Mouse (Mus musculus) brain, embryonic 14.5 days (tissue): ENCODE results near the gene Tenm4. TPM values are rescaled to one million over a fixed set of nuclear protein-coding genes. Genes with fewer than 3 reads are reported as not detected.

Source experiments
- DNase-seq: peaks from one replicate; pipeline ENCODE4 v3.0.0-alpha.2; 2011; ENCODE audit warnings: low read depth
- CTCF ChIP-seq: fragments of 200-500 bp; IDR thresholded peaks from 2 replicates; pipeline ENCODE4 v1.5.1; 2012; ENCODE audit warnings: inconsistent platforms, mild to moderate bottlenecking, moderate library complexity, borderline replicate concordance; ENCODE audit not compliant: insufficient read depth, insufficient read length; ENCODE audit errors: extremely low read depth
- POLR2A ChIP-seq: fragments of 200-500 bp; IDR thresholded peaks from 2 replicates; pipeline ENCODE4 v1.6.1; 2012; ENCODE audit warnings: mild to moderate bottlenecking, inconsistent platforms, borderline replicate concordance; ENCODE audit not compliant: poor library complexity, insufficient read depth, insufficient read length, severe bottlenecking; ENCODE audit errors: extremely low read depth
- polyA plus RNA-seq: library from polyadenylated mRNA; depleted of rRNA; stranded (reverse); fragments of >200 nt; gene quantifications from 2 replicates; pipeline ENCODE4 v1.2.3, GENCODE M21; 2012

The Tenm4 gene
- polyA plus RNA-seq, 1 experiment = 31.2 TPM

DNA sequence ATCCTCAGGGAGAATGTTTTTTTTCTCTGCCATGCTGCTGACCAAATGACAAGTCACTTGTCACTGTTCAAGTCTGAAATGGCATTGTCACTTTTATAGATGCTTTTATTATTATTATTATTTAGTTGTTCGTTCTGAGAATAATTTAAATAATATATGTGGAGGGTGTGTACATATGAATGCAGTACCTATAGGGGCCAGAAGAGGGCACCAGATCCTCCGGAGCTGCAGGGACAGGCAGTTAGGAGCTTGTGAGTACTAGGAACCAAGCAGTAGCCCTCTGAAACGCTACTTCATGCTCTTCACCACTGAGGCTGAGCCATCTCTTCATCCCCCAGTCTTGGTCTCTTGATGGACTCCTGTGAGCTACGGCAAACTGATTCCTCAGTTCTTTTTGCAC lies 598.7 kb downstream of the Tenm4 start:
- no peak for TF ChIP-seq POLR2A
- peak; percentile 51 for TF ChIP-seq CTCF
- peak; percentile 12 for DNase-seq

DNA sequence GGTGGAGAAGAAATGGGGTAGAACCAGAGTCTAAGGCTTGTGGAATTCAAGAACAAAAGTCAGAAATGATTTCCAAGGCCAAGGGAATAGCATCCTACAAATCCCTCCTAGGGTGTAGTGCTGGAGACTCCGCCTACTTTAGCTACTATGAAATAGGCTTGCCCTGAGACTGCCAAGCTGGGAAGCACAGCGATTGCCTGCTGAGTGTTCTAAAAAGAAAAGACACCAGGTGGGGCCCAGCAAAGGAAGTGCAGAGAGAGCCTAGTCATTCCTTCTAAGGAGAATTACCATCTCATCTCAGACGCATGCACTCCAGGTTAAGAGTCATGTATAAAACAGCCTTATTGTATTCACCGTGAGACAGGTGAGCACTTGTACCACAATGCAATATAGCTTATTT lies 601.9 kb downstream of the Tenm4 start:
- TF ChIP-seq CTCF = no peak
- TF ChIP-seq POLR2A = no peak
- peak; percentile 49 for DNase-seq

DNA sequence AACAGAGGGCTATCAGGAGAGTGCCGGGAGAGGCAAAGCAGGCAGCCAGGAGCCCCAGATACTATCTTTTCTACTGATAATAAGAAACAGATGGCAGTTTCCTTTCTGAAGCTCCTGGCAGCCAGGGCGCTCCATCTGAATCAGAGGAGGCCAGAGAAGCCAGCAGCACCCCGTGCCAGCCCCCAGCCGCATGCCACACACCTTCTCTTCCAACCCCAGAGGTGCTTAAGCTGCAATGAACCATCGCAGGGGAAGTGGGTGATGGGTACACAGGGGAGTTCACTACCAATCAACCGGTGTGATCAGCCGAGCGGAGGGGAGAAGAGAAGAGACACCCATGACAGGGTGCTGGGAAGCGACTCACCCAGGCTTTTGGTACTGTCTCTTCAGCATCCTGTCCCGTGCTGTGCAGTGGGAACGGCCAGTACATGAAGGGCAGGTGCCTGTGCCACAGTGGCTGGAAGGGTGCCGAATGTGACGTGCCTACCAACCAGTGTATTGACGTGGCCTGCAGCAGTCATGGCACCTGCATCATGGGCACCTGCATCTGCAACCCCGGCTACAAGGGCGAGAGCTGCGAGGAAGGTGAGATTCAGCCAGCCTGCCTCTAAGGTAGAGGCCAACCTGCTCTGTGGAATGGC lies 602.7 kb downstream of the Tenm4 start:
- peak; percentile 71 for DNase-seq
- TF ChIP-seq CTCF (no peak), POLR2A (no peak)

DNA sequence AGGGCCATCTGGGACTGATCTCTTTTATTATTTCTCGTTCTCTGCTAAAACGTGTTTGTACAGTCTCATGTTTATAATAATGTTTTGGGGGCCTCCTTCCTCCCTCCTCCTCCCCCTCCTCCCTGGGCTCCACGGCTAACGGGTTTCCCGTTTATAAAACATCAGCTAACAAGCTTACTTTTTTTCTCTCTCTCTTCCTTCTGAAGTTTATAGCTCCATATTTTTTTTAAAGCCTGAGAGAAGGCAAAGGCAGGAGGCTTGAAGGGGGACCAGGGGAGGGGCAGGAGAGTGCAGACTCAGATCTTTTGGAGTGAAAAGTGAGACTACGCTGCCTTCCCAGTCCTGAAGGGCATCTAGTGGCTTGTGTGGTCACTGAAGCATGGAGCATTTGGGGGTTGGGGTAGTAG lies 604.0 kb downstream of the Tenm4 start:
- DNase-seq = peak; percentile 36
- TF ChIP-seq POLR2A (no peak), CTCF (no peak)

DNA sequence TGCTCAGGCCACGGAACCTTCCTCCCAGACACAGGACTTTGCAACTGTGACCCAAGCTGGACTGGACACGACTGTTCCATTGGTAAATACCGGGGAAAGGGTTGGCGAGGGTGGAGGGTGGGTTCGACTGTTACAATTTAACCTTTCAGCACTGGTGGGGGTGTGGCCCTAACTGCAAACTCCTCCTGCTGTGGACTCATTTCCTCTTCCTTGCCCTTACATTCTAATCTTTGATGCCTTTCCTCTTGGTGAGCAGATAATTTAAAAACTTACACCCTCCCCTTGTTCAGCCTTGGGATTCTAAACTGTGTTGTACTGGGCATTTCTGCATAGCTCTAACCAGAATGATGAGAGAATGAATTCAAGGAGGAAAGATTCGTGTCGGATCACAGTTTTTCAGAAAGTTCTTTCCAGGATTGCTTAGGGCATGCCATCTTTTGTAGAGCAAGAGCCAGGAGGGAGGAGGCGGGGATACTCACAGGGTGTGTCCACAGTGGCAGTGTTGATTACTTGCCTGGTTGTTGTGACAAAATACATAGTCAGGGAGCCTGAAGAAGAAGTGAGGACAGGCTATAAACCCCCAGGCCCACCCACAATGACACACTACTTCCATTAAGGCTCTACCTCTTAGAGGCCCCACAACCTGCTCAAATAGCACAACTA lies 607.0 kb downstream of the Tenm4 start:
- no peak for TF ChIP-seq CTCF
- TF ChIP-seq POLR2A = no peak
- DNase-seq = no peak

DNA sequence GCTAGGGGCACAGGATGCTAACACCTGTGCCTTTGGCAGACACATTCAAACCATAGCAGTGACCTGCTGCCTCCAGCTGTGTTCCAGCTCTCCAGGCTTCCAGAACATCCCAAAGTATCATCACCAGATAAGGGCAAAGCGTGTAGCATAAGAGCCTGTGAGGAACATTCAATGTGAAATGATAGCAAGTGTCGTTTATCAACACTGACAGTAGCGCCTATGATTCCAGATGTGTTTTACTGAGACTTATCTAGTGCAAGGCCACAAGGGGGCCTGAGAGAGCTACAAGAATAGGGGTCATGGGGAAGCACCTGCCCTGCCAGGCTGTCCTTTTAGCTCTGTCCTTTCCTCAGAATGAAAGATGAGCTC lies 607.5 kb downstream of the Tenm4 start:
- TF ChIP-seq POLR2A (no peak), CTCF (peak; percentile 44; the same call in 1 of the 2 replicates)
- no peak for DNase-seq

DNA sequence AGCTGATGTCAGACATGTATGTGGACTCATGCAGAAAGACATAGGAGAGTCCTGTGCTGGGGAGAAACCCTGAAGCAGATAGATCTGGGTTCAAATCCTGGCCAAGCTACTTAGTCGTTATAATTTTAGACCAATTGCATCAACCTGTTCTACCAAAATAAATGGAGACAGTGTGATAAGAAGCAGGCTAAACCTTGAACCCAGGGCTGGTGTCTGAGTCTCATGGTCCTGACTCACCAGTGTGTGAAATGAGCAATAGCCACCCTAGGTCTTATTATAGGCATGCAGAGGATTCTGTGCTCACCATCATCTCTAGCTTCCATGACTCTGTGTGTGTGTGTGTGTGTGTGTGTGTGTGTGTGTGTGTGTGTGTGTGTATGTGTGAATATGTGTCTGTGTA lies 609.5 kb downstream of the Tenm4 start:
- DNase-seq = no peak
- no peak for TF ChIP-seq POLR2A
- no peak for TF ChIP-seq CTCF

DNA sequence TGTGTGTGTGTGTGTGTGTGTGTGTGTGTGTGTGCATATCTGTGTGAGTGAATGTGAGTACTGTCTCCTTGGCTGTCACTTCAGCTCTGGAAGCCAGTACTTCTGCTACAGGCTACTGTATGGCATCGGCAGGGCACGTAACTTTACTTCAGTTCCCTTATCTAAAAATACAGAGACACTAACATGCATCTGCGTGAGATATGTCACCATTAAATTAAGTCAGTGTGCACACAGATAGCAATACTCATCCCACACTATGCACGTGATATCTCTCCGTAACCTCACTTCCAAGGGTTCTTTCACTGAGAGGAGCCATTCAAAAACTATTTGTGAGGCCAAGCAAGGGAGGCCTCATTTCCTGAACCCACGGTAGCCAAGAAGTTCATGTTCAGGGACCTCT lies 610.0 kb downstream of the Tenm4 start:
- no peak for TF ChIP-seq CTCF
- TF ChIP-seq POLR2A = no peak
- no peak for DNase-seq

DNA sequence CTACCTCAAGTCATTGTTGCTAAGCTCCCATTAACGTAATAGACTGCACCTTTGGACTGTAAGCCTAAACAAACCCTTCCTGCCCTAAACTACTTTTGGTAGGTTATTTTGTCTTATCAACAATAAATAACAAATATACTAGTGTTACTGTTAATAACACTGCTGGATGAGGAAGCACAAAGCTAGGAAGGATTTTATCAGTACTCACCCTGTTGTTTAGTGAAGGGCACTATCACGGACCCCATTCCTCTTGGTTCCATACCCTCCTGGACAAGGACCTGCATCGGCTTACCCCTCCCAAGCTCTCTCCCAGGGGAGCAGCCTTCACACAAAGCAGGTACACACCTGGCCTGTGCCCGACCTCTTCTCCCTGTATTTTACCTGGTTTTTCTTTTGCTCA lies 611.6 kb downstream of the Tenm4 start:
- TF ChIP-seq CTCF (no peak), POLR2A (no peak)

DNA sequence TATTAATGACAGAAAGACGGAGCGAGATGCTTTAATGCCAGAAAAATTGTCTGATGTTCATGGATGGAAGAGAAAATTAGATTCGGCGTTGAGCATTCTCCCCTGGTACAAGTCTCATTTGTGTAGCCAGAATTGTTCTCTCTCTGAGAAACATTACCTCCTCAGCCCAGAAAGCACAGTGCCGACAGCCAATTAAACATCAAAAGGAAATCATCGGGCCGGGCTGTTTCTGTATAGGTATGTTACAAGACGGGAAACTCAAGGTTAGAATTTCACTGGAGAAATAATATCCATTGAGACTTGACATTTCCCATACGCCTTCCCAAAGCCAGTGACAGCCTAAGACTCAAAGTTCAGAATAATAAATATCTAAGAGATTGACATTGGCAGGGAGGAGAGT lies 614.8 kb downstream of the Tenm4 start:
- peak; percentile 85 for DNase-seq
- TF ChIP-seq CTCF (no peak), POLR2A (no peak)

More for the DNA sequence above, 611.6 kb downstream of the Tenm4 start:
- DNase-seq = no peak

DNA sequence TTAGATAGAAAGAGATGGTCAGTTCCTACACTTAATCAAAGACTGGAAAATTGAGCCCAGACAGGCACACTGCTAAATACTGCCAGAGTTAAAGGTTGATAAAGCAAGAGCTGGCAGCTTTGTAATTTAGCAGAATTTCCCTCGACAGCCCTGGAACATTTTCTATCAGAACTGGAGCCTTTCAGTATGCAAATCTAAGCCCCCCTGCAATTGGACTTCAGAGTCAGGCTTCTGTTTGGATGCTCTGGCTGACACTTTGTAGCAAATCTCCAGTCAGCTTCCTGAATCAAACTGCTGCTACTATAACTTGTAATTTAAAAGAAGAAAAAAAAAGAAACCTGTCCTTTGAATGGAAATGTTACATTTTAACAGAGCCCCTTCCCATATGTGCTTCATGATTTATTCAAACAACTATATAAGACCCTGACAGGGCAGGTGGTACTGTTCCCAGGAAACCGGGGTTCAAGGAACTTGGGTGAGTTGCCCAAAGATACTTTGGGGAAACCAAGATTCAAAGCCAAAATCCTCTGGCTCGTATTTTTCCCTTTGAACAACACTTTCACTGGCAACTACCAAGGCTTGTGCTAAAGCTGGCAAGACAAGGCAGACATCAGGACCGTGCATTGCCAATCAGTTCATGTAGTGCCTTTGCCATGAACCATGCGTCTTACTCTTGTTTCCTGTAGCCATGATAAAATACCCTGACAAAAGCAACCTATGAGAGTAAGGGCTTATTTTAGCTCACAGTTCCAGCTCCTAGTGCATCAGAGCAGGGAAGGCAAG lies 615.4 kb downstream of the Tenm4 start:
- DNase-seq = peak; percentile 85
- TF ChIP-seq CTCF = no peak
- TF ChIP-seq POLR2A = no peak

DNA sequence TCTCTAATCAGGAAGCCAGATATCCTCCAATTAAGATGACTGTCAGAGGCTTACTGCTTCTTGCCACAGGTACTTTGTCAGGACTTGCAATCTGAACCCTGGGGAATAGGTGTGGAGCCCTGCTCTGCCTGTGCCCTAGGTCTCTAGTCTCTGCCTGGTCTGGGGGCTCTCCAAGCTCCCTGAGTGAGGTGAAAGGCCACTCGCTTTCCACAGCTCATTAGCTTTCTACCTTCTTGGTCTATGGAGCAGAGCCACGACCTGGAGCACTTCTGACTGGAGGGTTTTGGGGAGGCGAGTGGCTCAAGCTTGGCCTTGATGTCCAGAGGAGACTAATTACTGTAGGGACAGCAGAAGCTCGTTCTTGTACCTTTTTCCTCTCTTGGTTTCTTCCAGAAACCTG lies 617.1 kb downstream of the Tenm4 start:
- no peak for DNase-seq
- TF ChIP-seq POLR2A = no peak

DNA sequence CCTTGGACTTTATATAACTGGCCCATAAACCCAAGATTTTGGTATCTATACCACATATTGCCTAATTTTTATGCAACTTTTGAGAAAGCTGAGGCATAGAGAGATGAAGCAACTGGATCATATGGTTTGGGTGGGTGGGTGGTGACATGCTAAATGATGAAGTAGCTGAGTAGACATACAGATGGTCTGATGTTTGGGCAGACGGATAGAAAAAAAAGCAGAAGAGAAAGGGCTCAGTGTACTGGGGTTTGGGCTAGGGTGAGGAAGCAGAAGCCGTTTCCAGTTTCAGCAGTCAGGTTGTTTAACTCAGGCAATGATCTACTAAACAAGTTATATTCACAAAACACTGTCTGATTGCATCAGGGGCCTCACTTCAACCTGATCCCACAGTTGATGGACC lies 619.3 kb downstream of the Tenm4 start:
- TF ChIP-seq POLR2A (no peak), CTCF (no peak)
- no peak for DNase-seq
